Mouse (Mus musculus): ENCODE results near the gene Kcnj14. TPM values are rescaled to one million over a fixed set of nuclear protein-coding genes. Genes with fewer than 3 reads are reported as not detected.
A peak's percentile ranks its signal among the peaks of the same experiment; 100 is the strongest.

Kcnj14 gene
- total and polyA plus RNA-seq, 3 experiments, result 0.30 to 0.57 (median 0.33) TPM

GRCm38 (mm10) chr7:45869107-45869670 lies 44.6 kb upstream of the Kcnj14 start:
- H3K27me3 ChIP-seq (ENCODE audit: insufficient read depth, low read length), result peaks cover 53% of the 10 kb centered on the region
- peaks cover 23% of the 10 kb centered on the region for H3K4me1 ChIP-seq (ENCODE audit: insufficient read depth, low read depth, low read length)

GRCm38 (mm10) chr7:45867871-45868270 lies 43.3 kb upstream of the Kcnj14 start:
- Histone ChIP-seq H3K9me3 (replicated peaks) (peaks cover 5% of the 10 kb centered on the region), H3K4me1 (ENCODE audit: insufficient read depth, low read depth, low read length) (peaks cover 13% of the 10 kb centered on the region; the same call in 1 of the 2 replicates), H3K27me3 (ENCODE audit: insufficient read depth, low read length) (peaks cover 55% of the 10 kb centered on the region), H3K36me3 (replicated peaks) (no peaks in the 10 kb centered on the region), H3K4me3 (ENCODE audit: low read depth, low read length) (no peak overlapping the region)
- TF ChIP-seq GATA2 (IDR thresholded peaks at IDR 0.05; ENCODE audit: borderline replicate concordance, low read depth, low read length) (no peak), POLR2AphosphoS5 (IDR thresholded peaks at IDR 0.05; ENCODE audit: insufficient replicate concordance, low read depth, low read length) (no peak), CTCF (IDR thresholded peaks at IDR 0.05; ENCODE audit: low read depth, low read length) (no peak), GATA1 (IDR thresholded peaks at IDR 0.05; ENCODE audit: borderline replicate concordance, low read length) (no peak), TAL1 (conservative IDR thresholded peaks at IDR 0.05; ENCODE audit: low read depth, low read length) (no peak)
- DNase-seq (ENCODE audit: low spot score) (no peak), ATAC-seq (ENCODE audit: extremely low read depth, insufficient number of reproducible peaks, low FRiP score, poor library complexity, severe bottlenecking) (no peak)

More at GRCm38 (mm10) chr7:45869107-45869670, 44.6 kb upstream of the Kcnj14 start:
- DNase-seq (ENCODE audit: low spot score), result no peak
- ATAC-seq (ENCODE audit: extremely low read depth, insufficient number of reproducible peaks, low FRiP score, poor library complexity, severe bottlenecking), result no peak
- Histone ChIP-seq H3K36me3 (replicated peaks) (peaks cover 5% of the 10 kb centered on the region), H3K4me3 (ENCODE audit: low read depth, low read length) (no peak overlapping the region), H3K9me3 (replicated peaks) (peaks cover 5% of the 10 kb centered on the region)
- no peak for TF ChIP-seq CTCF (IDR thresholded peaks at IDR 0.05; ENCODE audit: low read depth, low read length)
- TF ChIP-seq TAL1 (conservative IDR thresholded peaks at IDR 0.05; ENCODE audit: low read depth, low read length), result no peak
- no peak for TF ChIP-seq POLR2AphosphoS5 (IDR thresholded peaks at IDR 0.05; ENCODE audit: insufficient replicate concordance, low read depth, low read length)

GRCm38 (mm10) chr7:45865925-45866910 lies 41.6 kb upstream of the Kcnj14 start:
- DNase-seq (ENCODE audit: low spot score), result no peak
- Histone ChIP-seq H3K4me1 (ENCODE audit: insufficient read depth, low read depth, low read length) (peaks cover 13% of the 10 kb centered on the region; the same call in 1 of the 2 replicates), H3K4me3 (ENCODE audit: low read depth, low read length) (peak overlapping the region; percentile 64), H3K36me3 (replicated peaks) (no peaks in the 10 kb centered on the region), H3K27me3 (ENCODE audit: insufficient read depth, low read length) (peaks cover 61% of the 10 kb centered on the region), H3K9me3 (replicated peaks) (peaks cover 5% of the 10 kb centered on the region)
- no peak for TF ChIP-seq CTCF (IDR thresholded peaks at IDR 0.05; ENCODE audit: low read depth, low read length)
- no peak for TF ChIP-seq GATA2 (IDR thresholded peaks at IDR 0.05; ENCODE audit: borderline replicate concordance, low read depth, low read length)
- no peak for TF ChIP-seq TAL1 (conservative IDR thresholded peaks at IDR 0.05; ENCODE audit: low read depth, low read length)
- TF ChIP-seq POLR2AphosphoS5 (IDR thresholded peaks at IDR 0.05; ENCODE audit: insufficient replicate concordance, low read depth, low read length), result no peak
- TF ChIP-seq GATA1 (IDR thresholded peaks at IDR 0.05; ENCODE audit: borderline replicate concordance, low read length), result no peak
- no peak for ATAC-seq (ENCODE audit: extremely low read depth, insufficient number of reproducible peaks, low FRiP score, poor library complexity, severe bottlenecking)

- DNase-seq (ENCODE audit: low spot score) (no peak), ATAC-seq (ENCODE audit: extremely low read depth, insufficient number of reproducible peaks, low FRiP score, poor library complexity, severe bottlenecking) (no peak)
- Histone ChIP-seq H3K4me3 (ENCODE audit: low read depth, low read length) (no peak overlapping the region), H3K27me3 (ENCODE audit: insufficient read depth, low read length) (peaks cover 51% of the 10 kb centered on the region), H3K36me3 (replicated peaks) (no peaks in the 10 kb centered on the region), H3K4me1 (ENCODE audit: insufficient read depth, low read depth, low read length) (peaks cover 7% of the 10 kb centered on the region; the same call in 1 of the 2 replicates), H3K9me3 (replicated peaks) (peaks cover 5% of the 10 kb centered on the region)
- TF ChIP-seq POLR2AphosphoS5 (IDR thresholded peaks at IDR 0.05; ENCODE audit: insufficient replicate concordance, low read depth, low read length), result no peak
- no peak for TF ChIP-seq GATA1 (IDR thresholded peaks at IDR 0.05; ENCODE audit: borderline replicate concordance, low read length)
- no peak for TF ChIP-seq TAL1 (conservative IDR thresholded peaks at IDR 0.05; ENCODE audit: low read depth, low read length)
- no peak for TF ChIP-seq GATA2 (IDR thresholded peaks at IDR 0.05; ENCODE audit: borderline replicate concordance, low read depth, low read length)
Observed at GRCm38 (mm10) chr7:45864435-45864834, 39.9 kb upstream of the Kcnj14 start.

GRCm38 (mm10) chr7:45862804-45863203 lies 38.2 kb upstream of the Kcnj14 start:
- Histone ChIP-seq H3K4me3 (ENCODE audit: low read depth, low read length) (no peak overlapping the region), H3K36me3 (replicated peaks) (no peaks in the 10 kb centered on the region), H3K9me3 (replicated peaks) (peaks cover 5% of the 10 kb centered on the region), H3K27me3 (ENCODE audit: insufficient read depth, low read length) (peaks cover 43% of the 10 kb centered on the region), H3K4me1 (ENCODE audit: insufficient read depth, low read depth, low read length) (peaks cover 7% of the 10 kb centered on the region; the same call in 1 of the 2 replicates)
- ATAC-seq (ENCODE audit: extremely low read depth, insufficient number of reproducible peaks, low FRiP score, poor library complexity, severe bottlenecking), result no peak
- DNase-seq (ENCODE audit: low spot score), result no peak
- TF ChIP-seq GATA1 (IDR thresholded peaks at IDR 0.05; ENCODE audit: borderline replicate concordance, low read length) (no peak), TAL1 (conservative IDR thresholded peaks at IDR 0.05; ENCODE audit: low read depth, low read length) (no peak), GATA2 (IDR thresholded peaks at IDR 0.05; ENCODE audit: borderline replicate concordance, low read depth, low read length) (no peak), CTCF (IDR thresholded peaks at IDR 0.05; ENCODE audit: low read depth, low read length) (no peak), POLR2AphosphoS5 (IDR thresholded peaks at IDR 0.05; ENCODE audit: insufficient replicate concordance, low read depth, low read length) (no peak)

GRCm38 (mm10) chr7:45859008-45859407 lies 34.4 kb upstream of the Kcnj14 start:
- no peaks in the 10 kb centered on the region for H3K4me1 ChIP-seq (ENCODE audit: insufficient read depth, low read depth, low read length)
- H3K36me3 ChIP-seq (replicated peaks), result no peaks in the 10 kb centered on the region
- ATAC-seq (ENCODE audit: extremely low read depth, insufficient number of reproducible peaks, low FRiP score, poor library complexity, severe bottlenecking), result no peak
- DNase-seq (ENCODE audit: low spot score), result no peak
- H3K9me3 ChIP-seq (replicated peaks), result no peaks in the 10 kb centered on the region
- no peak for TF ChIP-seq POLR2AphosphoS5 (IDR thresholded peaks at IDR 0.05; ENCODE audit: insufficient replicate concordance, low read depth, low read length)
- no peak for TF ChIP-seq CTCF (IDR thresholded peaks at IDR 0.05; ENCODE audit: low read depth, low read length)
- no peak for TF ChIP-seq GATA2 (IDR thresholded peaks at IDR 0.05; ENCODE audit: borderline replicate concordance, low read depth, low read length)
- TF ChIP-seq TAL1 (conservative IDR thresholded peaks at IDR 0.05; ENCODE audit: low read depth, low read length), result no peak
- TF ChIP-seq GATA1 (IDR thresholded peaks at IDR 0.05; ENCODE audit: borderline replicate concordance, low read length), result no peak
- H3K4me3 ChIP-seq (ENCODE audit: low read depth, low read length), result no peak overlapping the region
- H3K27me3 ChIP-seq (ENCODE audit: insufficient read depth, low read length), result peaks cover 43% of the 10 kb centered on the region
